Mouse (Mus musculus): ENCODE measurements at regions not wholly inside any gene's neighbourhood (a gene's known extent, or its start where the extent isn't known, plus 50 kb on each side); places are given as distances from the start of the nearest gene placed in this dataset.
A peak's percentile ranks its signal among the peaks of the same experiment; 100 is the strongest.
"Not testable (repeated sequence)": the region's sequence is repeated elsewhere in the genome, so short reads cannot be mapped to it uniquely, and the experiment has no call there.

GRCm38 (mm10) chr16:21102033-21102432, 51.8 kb downstream of the Teddm3 start:
- DNase-seq (ENCODE audit: low spot score): not testable (repeated sequence)

GRCm38 (mm10) chr16:21100126-21100525, 53.7 kb downstream of the Teddm3 start:
- DNase-seq (ENCODE audit: low spot score): not testable (repeated sequence)

GRCm38 (mm10) chr16:21074779-21075148, 79.0 kb downstream of the Teddm3 start:
- no peak for DNase-seq (ENCODE audit: low spot score)

GRCm38 (mm10) chr16:21074082-21074778, 79.6 kb downstream of the Teddm3 start:
- DNase-seq (ENCODE audit: low spot score): not testable (repeated sequence)

GRCm38 (mm10) chr16:21060211-21060610, 93.6 kb downstream of the Teddm3 start:
- no peak for DNase-seq (ENCODE audit: low spot score)

GRCm38 (mm10) chr16:21054772-21055171, 99.0 kb downstream of the Teddm3 start:
- no peak for DNase-seq (ENCODE audit: low spot score)

- not testable (repeated sequence) for DNase-seq (ENCODE audit: low spot score)
Observed at GRCm38 (mm10) chr16:21022087-21022486, 131.7 kb downstream of the Teddm3 start.

- no peak for DNase-seq (ENCODE audit: low spot score)
Observed at GRCm38 (mm10) chr16:21004871-21005270, 148.9 kb downstream of the Teddm3 start.

GRCm38 (mm10) chr16:21001126-21001525, 152.7 kb downstream of the Teddm3 start:
- DNase-seq (ENCODE audit: low spot score): no peak

GRCm38 (mm10) chr16:20990524-20990923, 163.3 kb downstream of the Teddm3 start:
- DNase-seq (ENCODE audit: low spot score): no peak

GRCm38 (mm10) chr16:20975406-20975805, 178.4 kb downstream of the Teddm3 start:
- DNase-seq (ENCODE audit: low spot score): no peak

- no peak for DNase-seq (ENCODE audit: low spot score)
Observed at GRCm38 (mm10) chr16:20972442-20972841, 181.4 kb downstream of the Teddm3 start.

GRCm38 (mm10) chr16:20958905-20959304, 194.9 kb downstream of the Teddm3 start:
- DNase-seq (ENCODE audit: low spot score): no peak

- DNase-seq (ENCODE audit: low spot score): no peak
Observed at GRCm38 (mm10) chr16:20936722-20937121, 202.4 kb upstream of the Thpo start.

- not testable (repeated sequence) for DNase-seq (ENCODE audit: low spot score)
Observed at GRCm38 (mm10) chr16:20934846-20935245, 200.5 kb upstream of the Thpo start.

- not testable (repeated sequence) for DNase-seq (ENCODE audit: low spot score)
Observed at GRCm38 (mm10) chr16:20930003-20930402, 195.7 kb upstream of the Thpo start.

GRCm38 (mm10) chr16:20925776-20926175, 191.5 kb upstream of the Thpo start:
- DNase-seq (ENCODE audit: low spot score): not testable (repeated sequence)

GRCm38 (mm10) chr16:20910864-20911263, 176.6 kb upstream of the Thpo start:
- not testable (repeated sequence) for DNase-seq (ENCODE audit: low spot score)

GRCm38 (mm10) chr16:20908467-20909351, 174.4 kb upstream of the Thpo start:
- not testable (repeated sequence) for DNase-seq (ENCODE audit: low spot score)

GRCm38 (mm10) chr16:20895734-20896133, 161.4 kb upstream of the Thpo start:
- DNase-seq (ENCODE audit: low spot score): peak; percentile 56

- DNase-seq (ENCODE audit: low spot score): no peak
Observed at GRCm38 (mm10) chr16:20871726-20872125, 137.4 kb upstream of the Thpo start.

GRCm38 (mm10) chr16:20866771-20867170, 132.5 kb upstream of the Thpo start:
- DNase-seq (ENCODE audit: low spot score): no peak

GRCm38 (mm10) chr16:20861256-20861655, 126.9 kb upstream of the Thpo start:
- DNase-seq (ENCODE audit: low spot score): no peak

All from adipocyte (in vitro differentiated cells).